Mouse (Mus musculus) liver, embryonic 16.5 days (tissue): ENCODE results near the gene Tkt. TPM values are rescaled to one million over a fixed set of nuclear protein-coding genes. Genes with fewer than 3 reads are reported as not detected.
"Not testable (repeated sequence)": the region's sequence is repeated elsewhere in the genome, so short reads cannot be mapped to it uniquely, and the experiment has no call there.

ENCODE experiments used
- ATAC-seq: fragments of 200-750 bp; cut with Nextera tagmentation; 2 replicates; pipeline ENCODE4 v1.8.0; 2017; ENCODE audit warnings: low read depth, mild to moderate bottlenecking, moderate number of reproducible peaks, moderate library complexity
- H3K27ac ChIP-seq: fragments of 300-500 bp; sonication (generic); 2 replicates; pipeline ENCODE4 v1.5.1; 2014; ENCODE audit warnings: mild to moderate bottlenecking, low read length
- H3K27me3 ChIP-seq: fragments of 300-500 bp; sonication (generic); 2 replicates; pipeline ENCODE4 v1.6.1; 2014; ENCODE audit warnings: low read depth, low read length, mixed read lengths; ENCODE audit not compliant: control insufficient read depth, insufficient read depth
- H3K36me3 ChIP-seq: fragments of 300-500 bp; sonication (generic); 2 replicates; pipeline ENCODE4 v1.6.1; 2014; ENCODE audit warnings: mild to moderate bottlenecking; ENCODE audit not compliant: control insufficient read depth, insufficient read depth
- H3K4me1 ChIP-seq: fragments of 300-500 bp; sonication (generic); 2 replicates; pipeline ENCODE4 v1.6.1; 2014; ENCODE audit warnings: low read depth, low read length, mixed read lengths; ENCODE audit not compliant: control insufficient read depth
- H3K4me2 ChIP-seq: fragments of 300-500 bp; sonication (generic); 2 replicates; pipeline ENCODE4 v1.6.1; 2014; ENCODE audit warnings: low read depth, low read length, mixed read lengths
- H3K4me3 ChIP-seq: fragments of 300-500 bp; sonication (generic); 2 replicates; pipeline ENCODE4 v1.5.1; 2014; ENCODE audit warnings: low read depth, mild to moderate bottlenecking, low read length
- H3K9ac ChIP-seq: fragments of 300-500 bp; sonication (generic); 2 replicates; pipeline ENCODE4 v1.6.1; 2014; ENCODE audit warnings: low read depth, low read length
- H3K9me3 ChIP-seq: fragments of 300-500 bp; sonication (generic); replicated peaks from 2 replicates; pipeline ENCODE4 v1.6.1; 2016; ENCODE audit warnings: low read length; ENCODE audit not compliant: control insufficient read depth
- WGBS: fragments of 180-500 bp; shearing (Covaris S2); extraction: QIAGEN DNeasy Blood & Tissue Kit; methylation state at CpG from one replicate; pipeline ENCODE4 v1.1.7; 2014; ENCODE audit not compliant: insufficient replicate concordance; 5-methylcytosine and 5-hydroxymethylcytosine counted together
- polyA plus RNA-seq: library from polyadenylated mRNA; unstranded; fragments of >200 nt; fragmentation: Nextera tagmentation; extraction: Ambion mirVana; gene quantifications from 2 replicates; pipeline ENCODE4 v1.2.1, GENCODE M21; 2015

The Tkt gene
- polyA plus RNA-seq, 1 experiment from 2014 or later = 175 TPM

GRCm38 (mm10) chr14:30575791-30576190 is 27.6 kb downstream of the Tkt start:
- H3K36me3 ChIP-seq = peaks cover 31% of the 10 kb centered on the region
- WGBS = 57% methylated on average over 7 of the region's 7 CpGs
- peak overlapping the region; percentile 72 for H3K27ac ChIP-seq
- H3K9me3 ChIP-seq = no peaks in the 10 kb centered on the region
- no peaks in the 10 kb centered on the region for H3K27me3 ChIP-seq
- peaks cover 23% of the 10 kb centered on the region for H3K4me1 ChIP-seq
- H3K4me2 ChIP-seq = no peak overlapping the region
- H3K4me3 ChIP-seq = no peak overlapping the region
- no peak for ATAC-seq
- no peak overlapping the region; the same call in 1 of the 2 replicates for H3K9ac ChIP-seq

- peaks cover 26% of the 10 kb centered on the region for H3K36me3 ChIP-seq
- no peak overlapping the region for H3K4me3 ChIP-seq
- H3K4me2 ChIP-seq = no peak overlapping the region
- 39% methylated on average over 5 of the region's 5 CpGs for WGBS
- H3K27me3 ChIP-seq = no peaks in the 10 kb centered on the region
- peaks cover 23% of the 10 kb centered on the region for H3K4me1 ChIP-seq
- H3K9ac ChIP-seq = peak overlapping the region; percentile 12; the same call in 1 of the 2 replicates
- H3K27ac ChIP-seq = peak overlapping the region; percentile 72
- H3K9me3 ChIP-seq = no peaks in the 10 kb centered on the region
- ATAC-seq = peak; percentile 7; the same call in 1 of the 2 replicates
These were observed 28.1 kb downstream of the Tkt start for GRCm38 (mm10) chr14:30576260-30576659.

- H3K4me1 ChIP-seq = peaks cover 23% of the 10 kb centered on the region
- peak overlapping the region; percentile 70 for H3K27ac ChIP-seq
- peak; percentile 79 for ATAC-seq
- H3K4me3 ChIP-seq, H3K9me3 ChIP-seq, H3K9ac ChIP-seq, H3K27me3 ChIP-seq: not testable (repeated sequence)
- peaks cover 14% of the 10 kb centered on the region for H3K36me3 ChIP-seq
- H3K4me2 ChIP-seq = 0 out of 2 replicates have a peak overlapping the region, but pooled peaks have one; percentile 1
- WGBS = 11% methylated on average over 10 of the region's 12 CpGs
These were observed 29.3 kb downstream of the Tkt start for GRCm38 (mm10) chr14:30577303-30578062.

- Histone ChIP-seq H3K4me2 (no peak overlapping the region), H3K4me3 (no peak overlapping the region), H3K36me3 (0 out of 2 replicates have a peak, but pooled peaks cover 2% of the 10 kb centered on the region), H3K4me1 (peaks cover 23% of the 10 kb centered on the region), H3K9me3 (no peaks in the 10 kb centered on the region), H3K9ac (no peak overlapping the region), H3K27me3 (no peaks in the 10 kb centered on the region), H3K27ac (0 out of 2 replicates have a peak overlapping the region, but pooled peaks have one; percentile 24)
- no peak for ATAC-seq
- 39% methylated on average over 5 of the region's 5 CpGs for WGBS
These were observed 31.0 kb downstream of the Tkt start for GRCm38 (mm10) chr14:30579180-30579579.

GRCm38 (mm10) chr14:30579882-30580281 is 31.7 kb downstream of the Tkt start:
- 31% methylated on average over 5 of the region's 5 CpGs for WGBS
- H3K9me3 ChIP-seq = no peaks in the 10 kb centered on the region
- 0 out of 2 replicates have a peak, but pooled peaks cover 2% of the 10 kb centered on the region for H3K36me3 ChIP-seq
- no peak overlapping the region for H3K9ac ChIP-seq
- no peak overlapping the region for H3K4me3 ChIP-seq
- no peak for ATAC-seq
- H3K4me2 ChIP-seq = no peak overlapping the region
- no peak overlapping the region for H3K27ac ChIP-seq
- H3K27me3 ChIP-seq = no peaks in the 10 kb centered on the region
- H3K4me1 ChIP-seq = peaks cover 28% of the 10 kb centered on the region

- Histone ChIP-seq H3K9ac (no peak overlapping the region), H3K36me3 (0 out of 2 replicates have a peak, but pooled peaks cover under 1% of the 10 kb centered on the region), H3K4me2 (no peak overlapping the region), H3K4me1 (peaks cover 19% of the 10 kb centered on the region), H3K4me3 (no peak overlapping the region), H3K27me3 (no peaks in the 10 kb centered on the region), H3K9me3 (no peaks in the 10 kb centered on the region), H3K27ac (no peak overlapping the region)
- 86% methylated on average over 1 of the region's 1 CpGs for WGBS
- no peak for ATAC-seq
These were observed 33.1 kb downstream of the Tkt start for GRCm38 (mm10) chr14:30581238-30581637.

GRCm38 (mm10) chr14:30584077-30584476 is 35.9 kb downstream of the Tkt start:
- Histone ChIP-seq H3K36me3 (no peaks in the 10 kb centered on the region), H3K27ac (no peak overlapping the region), H3K9ac (no peak overlapping the region), H3K27me3 (no peaks in the 10 kb centered on the region), H3K4me3 (no peak overlapping the region), H3K4me1 (peaks cover 6% of the 10 kb centered on the region), H3K9me3 (no peaks in the 10 kb centered on the region), H3K4me2 (no peak overlapping the region)
- ATAC-seq = no peak
- 50% methylated on average over 2 of the region's 2 CpGs for WGBS

GRCm38 (mm10) chr14:30584497-30585251 is 36.5 kb downstream of the Tkt start:
- H3K27ac ChIP-seq = no peak overlapping the region
- no peaks in the 10 kb centered on the region for H3K9me3 ChIP-seq
- no peak overlapping the region for H3K4me3 ChIP-seq
- H3K36me3 ChIP-seq = no peaks in the 10 kb centered on the region
- H3K4me2 ChIP-seq = no peak overlapping the region
- H3K27me3 ChIP-seq = no peaks in the 10 kb centered on the region
- no peak for ATAC-seq
- 34% methylated on average over 19 of the region's 19 CpGs for WGBS
- no peak overlapping the region for H3K9ac ChIP-seq
- H3K4me1 ChIP-seq = peaks cover 5% of the 10 kb centered on the region

GRCm38 (mm10) chr14:30585323-30585722 is 37.2 kb downstream of the Tkt start:
- Histone ChIP-seq H3K36me3 (no peaks in the 10 kb centered on the region), H3K27me3 (no peaks in the 10 kb centered on the region), H3K4me1 (peaks cover 5% of the 10 kb centered on the region), H3K4me3 (no peak overlapping the region), H3K27ac (no peak overlapping the region), H3K9ac (no peak overlapping the region), H3K4me2 (no peak overlapping the region), H3K9me3 (no peaks in the 10 kb centered on the region)
- WGBS = 69% methylated on average over 5 of the region's 5 CpGs
- no peak for ATAC-seq
